Mouse (Mus musculus): ENCODE data around the gene Chid1. TPM values are rescaled to one million over a fixed set of nuclear protein-coding genes. Genes with fewer than 3 reads are reported as not detected.
"Not testable (repeated sequence)": the region's sequence is repeated elsewhere in the genome, so short reads cannot be mapped to it uniquely, and the experiment has no call there.

Chid1 gene
- total and polyA plus RNA-seq, 3 experiments = 14.4 to 25.1 (median 19.4) TPM

DNA sequence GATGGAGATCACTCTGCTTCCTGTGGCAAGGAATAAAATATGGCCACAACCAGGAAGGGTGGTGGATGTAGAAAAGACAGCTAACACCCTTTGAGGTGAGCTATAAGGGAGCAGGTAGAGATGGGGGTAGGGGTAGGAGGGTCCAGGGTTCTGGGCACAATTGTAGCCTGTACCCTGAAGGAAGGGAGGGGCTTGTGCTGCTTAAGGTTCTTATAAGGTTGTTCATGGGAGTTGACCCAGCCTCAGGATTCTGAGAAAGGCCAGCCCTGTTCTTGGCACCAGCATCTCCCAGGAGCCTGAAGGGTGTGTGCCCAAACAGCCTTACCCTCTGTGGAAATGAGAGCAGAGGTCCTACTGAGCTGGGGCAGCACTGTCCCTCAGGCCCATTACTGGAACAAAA, 87.7 kb downstream of the Chid1 start:
- TF ChIP-seq GATA2 (IDR thresholded peaks at IDR 0.05; ENCODE audit: borderline replicate concordance, low read depth, low read length) (no peak), GATA1 (IDR thresholded peaks at IDR 0.05; ENCODE audit: borderline replicate concordance, low read length) (no peak), TAL1 (conservative IDR thresholded peaks at IDR 0.05; ENCODE audit: low read depth, low read length) (no peak), POLR2AphosphoS5 (IDR thresholded peaks at IDR 0.05; ENCODE audit: insufficient replicate concordance, low read depth, low read length) (no peak), CTCF (IDR thresholded peaks at IDR 0.05; ENCODE audit: low read depth, low read length) (no peak)
- H3K9me3 ChIP-seq (replicated peaks) = no peaks in the 10 kb centered on the region
- DNase-seq (ENCODE audit: low spot score) (no peak), ATAC-seq (ENCODE audit: extremely low read depth, insufficient number of reproducible peaks, low FRiP score, poor library complexity, severe bottlenecking) (no peak)
- H3K4me3 ChIP-seq (ENCODE audit: low read depth, low read length) = no peak overlapping the region
- no peaks in the 10 kb centered on the region for H3K27me3 ChIP-seq (ENCODE audit: insufficient read depth, low read length)
- H3K4me1 ChIP-seq (ENCODE audit: insufficient read depth, low read depth, low read length) = peaks cover 69% of the 10 kb centered on the region
- H3K36me3 ChIP-seq (replicated peaks) = peaks cover 55% of the 10 kb centered on the region

DNA sequence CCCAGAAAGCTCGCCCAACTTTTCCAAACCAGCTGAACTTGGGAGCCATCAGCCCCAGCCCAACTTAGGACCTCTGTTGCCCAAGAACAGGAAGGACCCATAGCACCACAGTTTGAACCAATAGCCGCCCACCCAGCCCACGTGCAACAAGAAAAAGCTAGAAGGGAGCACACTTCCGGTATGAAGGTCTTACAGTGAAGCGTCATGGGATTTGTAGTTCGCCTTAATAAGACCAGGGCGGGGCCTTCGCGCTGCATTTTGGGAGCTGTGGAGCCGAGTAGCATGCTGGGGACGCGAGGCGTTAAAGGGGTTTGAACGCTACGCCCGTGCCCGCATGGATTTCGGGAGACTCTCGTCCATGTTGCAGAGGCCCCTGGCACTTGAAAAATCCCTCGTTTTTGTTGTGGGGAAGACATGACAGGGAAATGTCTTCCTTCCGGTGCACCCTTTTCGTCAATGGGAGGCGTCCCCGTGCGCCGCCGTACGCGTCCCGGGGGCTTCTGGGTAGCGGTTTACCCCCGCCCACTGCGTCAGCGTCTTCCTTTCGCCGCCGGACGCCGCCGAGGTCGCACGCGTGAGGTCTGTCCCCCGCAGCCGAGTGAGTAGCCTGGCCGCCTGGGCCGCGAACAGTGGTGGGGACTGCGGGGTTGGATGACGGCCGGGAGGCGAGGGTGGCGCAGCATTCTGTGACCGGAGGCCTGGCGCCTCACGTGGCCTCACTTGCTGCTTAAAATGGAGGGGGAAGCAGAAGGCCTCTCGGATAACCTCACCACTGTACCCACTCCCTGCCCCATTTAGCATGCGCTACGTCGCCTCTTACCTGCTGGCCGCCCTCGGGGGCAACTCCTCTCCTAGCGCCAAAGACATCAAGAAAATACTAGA, 92.3 kb downstream of the Chid1 start, which contains the start of gene Rplp2:
Rplp2 (plus strand) TSS at position 261 of the 882 bp plus-strand sequence.
- Histone ChIP-seq H3K4me3 (ENCODE audit: low read depth, low read length) (peak within 1 kb of the TSS; percentile 81), H3K9me3 (replicated peaks) (no peaks in the 10 kb centered on the region), H3K4me1 (ENCODE audit: insufficient read depth, low read depth, low read length) (peaks cover 67% of the 10 kb centered on the region), H3K27me3 (ENCODE audit: insufficient read depth, low read length) (no peaks in the 10 kb centered on the region), H3K36me3 (replicated peaks) (peaks cover 52% of the 10 kb centered on the region)
- ATAC-seq (ENCODE audit: extremely low read depth, insufficient number of reproducible peaks, low FRiP score, poor library complexity, severe bottlenecking) (peak; percentile 85), DNase-seq (ENCODE audit: low spot score) (peak; percentile 92)
- TF ChIP-seq GATA1 (IDR thresholded peaks at IDR 0.05; ENCODE audit: borderline replicate concordance, low read length) (no peak), POLR2AphosphoS5 (IDR thresholded peaks at IDR 0.05; ENCODE audit: insufficient replicate concordance, low read depth, low read length) (peak; percentile 59; the same call in 1 of the 2 replicates), CTCF (IDR thresholded peaks at IDR 0.05; ENCODE audit: low read depth, low read length) (no peak), TAL1 (conservative IDR thresholded peaks at IDR 0.05; ENCODE audit: low read depth, low read length) (no peak), GATA2 (IDR thresholded peaks at IDR 0.05; ENCODE audit: borderline replicate concordance, low read depth, low read length) (no peak)

DNA sequence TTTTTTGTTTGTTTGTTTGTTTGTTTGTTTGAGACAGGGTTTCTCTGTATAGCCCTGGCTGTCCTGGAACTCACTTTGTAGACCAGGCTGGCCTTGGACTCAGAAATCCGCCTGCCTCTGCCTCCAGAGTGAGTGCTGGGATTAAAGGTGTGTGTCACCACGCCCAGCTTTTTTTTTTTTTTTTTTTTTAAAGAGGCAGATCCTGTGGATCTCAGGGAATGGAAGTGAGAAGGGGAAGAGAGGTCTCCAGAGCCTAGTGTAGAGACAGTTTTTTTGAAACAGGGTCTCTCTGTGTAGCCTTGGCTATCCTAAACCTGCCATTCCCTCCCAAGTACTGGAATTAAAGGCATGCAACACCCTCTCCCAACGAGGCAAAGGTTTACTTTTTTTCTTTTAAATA, 93.3 kb downstream of the Chid1 start:
- H3K9me3 ChIP-seq (replicated peaks); DNase-seq (ENCODE audit: low spot score); ATAC-seq (ENCODE audit: extremely low read depth, insufficient number of reproducible peaks, low FRiP score, poor library complexity, severe bottlenecking); H3K4me3 ChIP-seq (ENCODE audit: low read depth, low read length); H3K27me3 ChIP-seq (ENCODE audit: insufficient read depth, low read length): not testable (repeated sequence)
- H3K4me1 ChIP-seq (ENCODE audit: insufficient read depth, low read depth, low read length) = peaks cover 68% of the 10 kb centered on the region
- H3K36me3 ChIP-seq (replicated peaks) = peaks cover 52% of the 10 kb centered on the region

DNA sequence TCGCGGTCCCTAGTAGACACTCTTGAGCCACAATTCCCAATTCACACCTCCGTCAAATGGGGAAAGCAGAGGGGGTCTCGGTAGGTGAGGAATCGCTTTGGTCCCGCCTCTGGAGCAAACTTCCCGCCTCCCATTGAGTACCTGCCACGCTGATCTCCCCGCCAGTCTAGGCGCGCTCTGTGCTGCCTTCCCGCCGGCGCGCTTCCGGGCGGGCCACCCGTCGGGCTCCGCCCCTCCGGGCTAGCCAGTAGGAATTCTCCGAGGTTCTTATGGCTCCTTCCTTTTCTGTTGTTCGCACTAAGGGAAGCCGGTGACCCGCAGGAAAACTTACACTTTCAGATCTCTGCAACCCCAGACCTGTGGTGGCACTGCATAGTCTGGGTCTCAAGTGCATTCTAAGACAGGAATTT, 95.8 kb downstream of the Chid1 start, which contains the start of gene Pidd1:
Pidd1 (minus strand) TSS at position 198 of the 410 bp plus-strand sequence.
- H3K4me1 ChIP-seq (ENCODE audit: insufficient read depth, low read depth, low read length) = peaks cover 69% of the 10 kb centered on the region
- ATAC-seq (ENCODE audit: extremely low read depth, insufficient number of reproducible peaks, low FRiP score, poor library complexity, severe bottlenecking) (peak; percentile 15; the same call in 1 of the 2 replicates), DNase-seq (ENCODE audit: low spot score) (peak; percentile 88)
- no peaks in the 10 kb centered on the region for H3K9me3 ChIP-seq (replicated peaks)
- TF ChIP-seq CTCF (IDR thresholded peaks at IDR 0.05; ENCODE audit: low read depth, low read length) = no peak
- no peak for TF ChIP-seq GATA1 (IDR thresholded peaks at IDR 0.05; ENCODE audit: borderline replicate concordance, low read length)
- TF ChIP-seq GATA2 (IDR thresholded peaks at IDR 0.05; ENCODE audit: borderline replicate concordance, low read depth, low read length) = no peak
- no peak for TF ChIP-seq TAL1 (conservative IDR thresholded peaks at IDR 0.05; ENCODE audit: low read depth, low read length)
- no peak for TF ChIP-seq POLR2AphosphoS5 (IDR thresholded peaks at IDR 0.05; ENCODE audit: insufficient replicate concordance, low read depth, low read length)
- peak within 1 kb of the TSS; percentile 75 for H3K4me3 ChIP-seq (ENCODE audit: low read depth, low read length)
- H3K36me3 ChIP-seq (replicated peaks) = peaks cover 55% of the 10 kb centered on the region
- H3K27me3 ChIP-seq (ENCODE audit: insufficient read depth, low read length) = no peaks in the 10 kb centered on the region; the same call in 1 of the 2 replicates

Other genes starting within 250 kb of the Chid1 start
- not detected in 2 replicates for gene Drd4, start 247.9 kb downstream of the Chid1 start, total RNA-seq (2014; fragmentation: Nextera tagmentation)
- gene Drd4, start 247.9 kb downstream of the Chid1 start, total RNA-seq (2017) = 0.38 TPM in 1 of 2 replicates, not detected in the other
- gene Drd4, start 247.9 kb downstream of the Chid1 start, polyA plus RNA-seq (2012) = not detected in 2 replicates
- 35.3 and 41.2 TPM in 2 replicates for gene Deaf1, start 212.2 kb downstream of the Chid1 start, total RNA-seq (2014; fragmentation: Nextera tagmentation)
- 22.9 and 27.0 TPM in 2 replicates for gene Deaf1, start 212.2 kb downstream of the Chid1 start, total RNA-seq (2017)
- 55.8 and 61.7 TPM in 2 replicates for gene Deaf1, start 212.2 kb downstream of the Chid1 start, polyA plus RNA-seq (2012)
- gene Tmem80, start 212.1 kb downstream of the Chid1 start, total RNA-seq (2014; fragmentation: Nextera tagmentation) = 22.5 and 24.4 TPM in 2 replicates
- gene Tmem80, start 212.1 kb downstream of the Chid1 start, total RNA-seq (2017) = 18.0 and 18.3 TPM in 2 replicates
- 8.4 and 9.0 TPM in 2 replicates for gene Tmem80, start 212.1 kb downstream of the Chid1 start, polyA plus RNA-seq (2012)
- gene Eps8l2, start 201.0 kb downstream of the Chid1 start, total RNA-seq (2014; fragmentation: Nextera tagmentation) = not detected in 2 replicates
- 0.33 TPM in 1 of 2 replicates, not detected in the other for gene Eps8l2, start 201.0 kb downstream of the Chid1 start, total RNA-seq (2017)
- gene Eps8l2, start 201.0 kb downstream of the Chid1 start, polyA plus RNA-seq (2012) = not detected in 2 replicates
- 59.1 and 68.2 TPM in 2 replicates for gene Taldo1, start 147.7 kb downstream of the Chid1 start, total RNA-seq (2014; fragmentation: Nextera tagmentation)
- 514 and 659 TPM in 2 replicates for gene Taldo1, start 147.7 kb downstream of the Chid1 start, total RNA-seq (2017)
- gene Taldo1, start 147.7 kb downstream of the Chid1 start, polyA plus RNA-seq (2012) = 207 and 336 TPM in 2 replicates
- 22.6 and 30.8 TPM in 2 replicates for gene Gatd1, start 125.7 kb downstream of the Chid1 start, total RNA-seq (2014; fragmentation: Nextera tagmentation)
- gene Gatd1, start 125.7 kb downstream of the Chid1 start, total RNA-seq (2017) = 23.8 and 23.9 TPM in 2 replicates
- gene Gatd1, start 125.7 kb downstream of the Chid1 start, polyA plus RNA-seq (2012) = 15.4 and 16.5 TPM in 2 replicates
- gene Cend1, start 110.4 kb downstream of the Chid1 start, total RNA-seq (2014; fragmentation: Nextera tagmentation) = not detected in 2 replicates
- gene Cend1, start 110.4 kb downstream of the Chid1 start, total RNA-seq (2017) = not detected in 2 replicates
- gene Cend1, start 110.4 kb downstream of the Chid1 start, polyA plus RNA-seq (2012) = not detected in 2 replicates
- gene Slc25a22, start 102.0 kb downstream of the Chid1 start, total RNA-seq (2014; fragmentation: Nextera tagmentation) = 16.3 and 20.8 TPM in 2 replicates
- gene Slc25a22, start 102.0 kb downstream of the Chid1 start, total RNA-seq (2017) = 3.7 and 3.8 TPM in 2 replicates
- 51.8 and 54.9 TPM in 2 replicates for gene Slc25a22, start 102.0 kb downstream of the Chid1 start, polyA plus RNA-seq (2012)
- gene Pidd1, start 95.8 kb downstream of the Chid1 start, total RNA-seq (2014; fragmentation: Nextera tagmentation) = 22.9 and 29.6 TPM in 2 replicates
- 8.8 and 8.9 TPM in 2 replicates for gene Pidd1, start 95.8 kb downstream of the Chid1 start, total RNA-seq (2017)
- 40.1 and 59.6 TPM in 2 replicates for gene Pidd1, start 95.8 kb downstream of the Chid1 start, polyA plus RNA-seq (2012)
- gene Rplp2, start 92.5 kb downstream of the Chid1 start, total RNA-seq (2014; fragmentation: Nextera tagmentation) = 939 and 1,045 TPM in 2 replicates
- gene Rplp2, start 92.5 kb downstream of the Chid1 start, total RNA-seq (2017) = 1,867 and 2,370 TPM in 2 replicates
- gene Rplp2, start 92.5 kb downstream of the Chid1 start, polyA plus RNA-seq (2012) = 5,272 and 6,746 TPM in 2 replicates
- 23.6 and 26.7 TPM in 2 replicates for gene Pnpla2, start 84.7 kb downstream of the Chid1 start, total RNA-seq (2014; fragmentation: Nextera tagmentation)
- 7.1 and 9.9 TPM in 2 replicates for gene Pnpla2, start 84.7 kb downstream of the Chid1 start, total RNA-seq (2017)
- 49.9 and 50.5 TPM in 2 replicates for gene Pnpla2, start 84.7 kb downstream of the Chid1 start, polyA plus RNA-seq (2012)
- gene Cracr2b, start 78.8 kb downstream of the Chid1 start, total RNA-seq (2014; fragmentation: Nextera tagmentation) = not detected in 2 replicates
- 0.44 TPM in 1 of 2 replicates, not detected in the other for gene Cracr2b, start 78.8 kb downstream of the Chid1 start, total RNA-seq (2017)
- not detected in 2 replicates for gene Cracr2b, start 78.8 kb downstream of the Chid1 start, polyA plus RNA-seq (2012)
- gene Cd151, start 72.5 kb downstream of the Chid1 start, total RNA-seq (2014; fragmentation: Nextera tagmentation) = 6.4 and 13.8 TPM in 2 replicates
- gene Cd151, start 72.5 kb downstream of the Chid1 start, total RNA-seq (2017) = 18.1 and 24.3 TPM in 2 replicates
- 8.0 and 13.3 TPM in 2 replicates for gene Cd151, start 72.5 kb downstream of the Chid1 start, polyA plus RNA-seq (2012)
- gene Polr2l, start 64.7 kb downstream of the Chid1 start, total RNA-seq (2014; fragmentation: Nextera tagmentation) = 13.0 and 18.7 TPM in 2 replicates
- gene Polr2l, start 64.7 kb downstream of the Chid1 start, total RNA-seq (2017) = 61.0 and 66.9 TPM in 2 replicates
- gene Polr2l, start 64.7 kb downstream of the Chid1 start, polyA plus RNA-seq (2012) = 58.3 and 69.4 TPM in 2 replicates
- gene Tspan4, start 64.6 kb downstream of the Chid1 start, total RNA-seq (2014; fragmentation: Nextera tagmentation) = 13.5 and 14.6 TPM in 2 replicates
- gene Tspan4, start 64.6 kb downstream of the Chid1 start, total RNA-seq (2017) = 28.7 and 35.3 TPM in 2 replicates
- gene Tspan4, start 64.6 kb downstream of the Chid1 start, polyA plus RNA-seq (2012) = 15.3 and 16.2 TPM in 2 replicates
- 1.0 and 3.2 TPM in 2 replicates for gene Ap2a2, start 22.3 kb upstream of the Chid1 start, total RNA-seq (2014; fragmentation: Nextera tagmentation)
- 4.5 and 5.3 TPM in 2 replicates for gene Ap2a2, start 22.3 kb upstream of the Chid1 start, total RNA-seq (2017)
- gene Ap2a2, start 22.3 kb upstream of the Chid1 start, polyA plus RNA-seq (2012) = 2.8 TPM in 2 replicates
- not detected in 2 replicates for gene Muc6, start 115.5 kb upstream of the Chid1 start, total RNA-seq (2014; fragmentation: Nextera tagmentation)
- gene Muc6, start 115.5 kb upstream of the Chid1 start, total RNA-seq (2017) = 0.22 and 0.23 TPM in 2 replicates
- not detected in 2 replicates for gene Muc6, start 115.5 kb upstream of the Chid1 start, polyA plus RNA-seq (2012)
- not detected in 2 replicates for gene Muc2, start 150.5 kb upstream of the Chid1 start, total RNA-seq (2014; fragmentation: Nextera tagmentation)
- 0.05 TPM in 1 of 2 replicates, not detected in the other for gene Muc2, start 150.5 kb upstream of the Chid1 start, total RNA-seq (2017)
- not detected in 2 replicates for gene Muc2, start 150.5 kb upstream of the Chid1 start, polyA plus RNA-seq (2012)
- gene Muc5ac, start 249.1 kb upstream of the Chid1 start, total RNA-seq (2014; fragmentation: Nextera tagmentation) = not detected in 2 replicates
- under 0.01 TPM in 1 of 2 replicates, not detected in the other for gene Muc5ac, start 249.1 kb upstream of the Chid1 start, total RNA-seq (2017)
- gene Muc5ac, start 249.1 kb upstream of the Chid1 start, polyA plus RNA-seq (2012) = not detected in 2 replicates

All from G1E (cell line).